Mouse (Mus musculus) forebrain, postnatal 0 days (tissue): ENCODE results near the gene Nudt13. TPM values are rescaled to one million over a fixed set of nuclear protein-coding genes. Genes with fewer than 3 reads are reported as not detected.

ENCODE experiments used
- ATAC-seq: fragments of 200-750 bp; cut with Nextera tagmentation; 2 replicates; pipeline ENCODE4 v1.8.0; 2017; ENCODE audit warnings: mild to moderate bottlenecking, moderate library complexity
- DNase-seq: peaks from one replicate; pipeline ENCODE4 v3.0.0-alpha.2; 2015
- H3K27ac ChIP-seq: fragments of 300-500 bp; sonication (generic); 2 replicates; pipeline ENCODE4 v1.5.1; 2014; ENCODE audit warnings: low read depth, mild to moderate bottlenecking, antibody characterized with exemption, low read length, moderate library complexity, mixed read lengths
- H3K27me3 ChIP-seq: fragments of 300-500 bp; sonication (generic); 2 replicates; pipeline ENCODE4 v1.6.1; 2014; ENCODE audit warnings: mild to moderate bottlenecking, low read length, mixed read lengths; ENCODE audit not compliant: insufficient read depth
- H3K36me3 ChIP-seq: fragments of 300-500 bp; sonication (generic); 2 replicates; pipeline ENCODE4 v1.6.1; 2014; ENCODE audit warnings: mild to moderate bottlenecking, moderate library complexity; ENCODE audit not compliant: insufficient read depth
- H3K4me1 ChIP-seq: fragments of 300-500 bp; sonication (generic); 2 replicates; pipeline ENCODE4 v1.6.1; 2014; ENCODE audit warnings: antibody characterized with exemption; ENCODE audit not compliant: insufficient read depth
- H3K4me2 ChIP-seq: fragments of 300-500 bp; sonication (generic); 2 replicates; pipeline ENCODE4 v1.6.1; 2014; ENCODE audit warnings: low read depth, mild to moderate bottlenecking, moderate library complexity
- H3K4me3 ChIP-seq: fragments of 300-500 bp; sonication (generic); 2 replicates; pipeline ENCODE4 v1.5.1; 2014; ENCODE audit warnings: low read depth, low read length, mixed read lengths
- H3K9ac ChIP-seq: fragments of 300-500 bp; sonication (generic); 2 replicates; pipeline ENCODE4 v1.6.1; 2014; ENCODE audit warnings: mild to moderate bottlenecking
- H3K9me3 ChIP-seq: fragments of 300-500 bp; sonication (generic); 2 replicates; pipeline ENCODE4 v1.6.1; 2016; ENCODE audit warnings: low read length
- CTCF ChIP-seq: sonication (generic); IDR thresholded peaks from 2 replicates; pipeline ENCODE4 v1.5.1; 2016; ENCODE audit warnings: antibody characterized with exemption, control low read depth, low read depth
- WGBS: fragments of 180-500 bp; shearing (Covaris S2); extraction: QIAGEN DNeasy Blood & Tissue Kit; methylation state at CpG from one replicate; pipeline ENCODE4 v1.1.7; 2014; 5-methylcytosine and 5-hydroxymethylcytosine counted together
- polyA plus RNA-seq: library from polyadenylated mRNA; unstranded; fragments of >200 nt; fragmentation: Nextera tagmentation; extraction: Ambion mirVana; gene quantifications from 2 replicates; pipeline ENCODE4 v1.2.1, GENCODE M21; 2015
- total RNA-seq: library from RNA; depleted of rRNA; stranded (reverse); fragments of >200 nt; gene quantifications from 2 replicates; pipeline ENCODE4 v1.2.3, GENCODE M21; 2014; rRNA removed

Nudt13 gene
- total RNA-seq (23.5 and 26.0 TPM in 2 replicates), polyA plus RNA-seq (10.7 and 13.5 TPM in 2 replicates)

DNA sequence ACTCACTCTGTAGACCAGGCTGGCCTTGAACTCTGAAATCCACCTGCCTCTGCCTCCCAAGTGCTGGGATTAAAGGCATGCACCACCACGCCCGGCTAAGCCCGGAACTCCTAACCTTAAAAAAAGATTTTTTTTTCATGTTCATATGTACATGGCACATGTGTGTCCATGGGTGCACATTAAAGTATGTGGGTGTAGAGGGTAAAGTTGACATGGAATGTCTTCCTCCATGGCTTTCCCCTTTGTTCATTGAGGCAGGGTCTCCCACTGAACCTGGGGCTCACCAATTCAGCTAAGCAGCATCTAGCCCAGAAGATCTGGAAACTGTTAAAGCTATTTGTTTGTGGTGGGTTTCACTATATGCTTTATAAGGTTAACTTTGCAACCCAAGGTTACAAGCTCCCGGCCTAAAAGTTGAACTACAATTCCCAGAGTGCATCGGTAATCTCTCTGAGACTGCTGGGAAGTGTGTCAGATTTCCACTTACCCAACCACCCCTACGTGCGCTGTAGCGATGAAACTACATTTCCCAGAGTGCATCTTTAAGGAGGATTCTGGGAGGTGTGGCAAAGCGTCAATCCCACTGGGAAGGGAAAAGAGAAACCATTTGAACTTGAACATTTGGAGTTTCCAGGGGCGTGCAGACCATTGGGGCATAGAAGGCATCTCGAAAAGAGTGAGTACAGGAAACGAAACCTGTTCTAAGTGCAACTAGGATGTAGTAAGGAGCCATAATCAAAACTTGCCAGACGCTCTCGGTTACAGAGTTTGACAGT is at the start of gene Nudt13:
Gene Nudt13, plus strand, starts transcription at position 581 of the 776 bp plus-strand sequence.
- H3K9ac ChIP-seq: peak within 1 kb of the TSS; percentile 45
- ATAC-seq: peak; percentile 100
- peaks cover 5% of the 10 kb centered on the region; the same call in 1 of the 2 replicates for H3K4me1 ChIP-seq
- no peaks in the 10 kb centered on the region for H3K36me3 ChIP-seq
- no peak within 1 kb of the TSS for H3K27ac ChIP-seq
- WGBS: 23% methylated on average over 14 of the region's 14 CpGs
- H3K9me3 ChIP-seq: no peaks in the 10 kb centered on the region
- H3K4me2 ChIP-seq: peak within 1 kb of the TSS; percentile 54
- no peaks in the 10 kb centered on the region for H3K27me3 ChIP-seq
- H3K4me3 ChIP-seq: peak within 1 kb of the TSS; percentile 62
- TF ChIP-seq CTCF: no peak
- peak; percentile 93 for DNase-seq

GRCm38 (mm10) chr14:20245318-20245717 is 49.2 kb upstream of the Nudt13 start:
- WGBS: 57% methylated on average over 2 of the region's 2 CpGs
- DNase-seq (no peak), ATAC-seq (no peak)
- H3K4me2 ChIP-seq: no peak overlapping the region
- no peak overlapping the region for H3K27ac ChIP-seq
- H3K9me3 ChIP-seq: no peaks in the 10 kb centered on the region
- H3K4me3 ChIP-seq: no peak overlapping the region
- H3K27me3 ChIP-seq: no peaks in the 10 kb centered on the region
- TF ChIP-seq CTCF: no peak
- H3K4me1 ChIP-seq: no peaks in the 10 kb centered on the region
- no peak overlapping the region for H3K9ac ChIP-seq
- H3K36me3 ChIP-seq: no peaks in the 10 kb centered on the region

DNA sequence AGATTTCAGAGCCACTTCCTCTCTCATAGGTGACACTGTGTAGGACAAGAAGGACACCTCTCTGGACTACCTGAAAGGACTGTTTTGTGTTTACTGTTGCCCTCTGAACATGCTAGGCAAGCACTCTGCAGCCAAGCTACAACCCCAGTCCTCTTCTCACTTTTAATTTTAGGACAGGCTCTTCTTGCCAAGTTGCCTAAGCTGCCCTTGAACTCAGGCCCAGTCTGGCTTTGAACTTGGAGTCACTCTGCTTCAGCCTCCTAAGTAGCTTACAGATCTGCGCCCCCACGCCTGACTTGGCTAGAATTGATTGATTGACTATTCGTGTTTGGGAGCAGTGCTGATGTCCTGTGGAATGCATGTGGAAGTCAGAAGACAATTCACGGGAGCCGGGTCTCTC is 48.6 kb upstream of the Nudt13 start:
- DNase-seq: no peak

GRCm38 (mm10) chr14:20246811-20247266 is 47.7 kb upstream of the Nudt13 start:
- Histone ChIP-seq H3K4me1 (no peaks in the 10 kb centered on the region), H3K4me3 (no peak overlapping the region), H3K27me3 (no peaks in the 10 kb centered on the region), H3K27ac (no peak overlapping the region), H3K9me3 (no peaks in the 10 kb centered on the region), H3K4me2 (no peak overlapping the region), H3K9ac (no peak overlapping the region), H3K36me3 (no peaks in the 10 kb centered on the region)
- no peak for DNase-seq
- no peak for TF ChIP-seq CTCF
- no peak for ATAC-seq
- WGBS: 87% methylated on average over 11 of the region's 11 CpGs

More for the DNA sequence above, 48.6 kb upstream of the Nudt13 start:
- Histone ChIP-seq H3K4me2 (no peak overlapping the region), H3K9me3 (no peaks in the 10 kb centered on the region), H3K27me3 (no peaks in the 10 kb centered on the region), H3K27ac (no peak overlapping the region), H3K36me3 (no peaks in the 10 kb centered on the region), H3K4me3 (no peak overlapping the region), H3K9ac (no peak overlapping the region), H3K4me1 (no peaks in the 10 kb centered on the region)
- no peak for TF ChIP-seq CTCF
- 79% methylated on average over 5 of the region's 5 CpGs for WGBS
- no peak for ATAC-seq

DNA sequence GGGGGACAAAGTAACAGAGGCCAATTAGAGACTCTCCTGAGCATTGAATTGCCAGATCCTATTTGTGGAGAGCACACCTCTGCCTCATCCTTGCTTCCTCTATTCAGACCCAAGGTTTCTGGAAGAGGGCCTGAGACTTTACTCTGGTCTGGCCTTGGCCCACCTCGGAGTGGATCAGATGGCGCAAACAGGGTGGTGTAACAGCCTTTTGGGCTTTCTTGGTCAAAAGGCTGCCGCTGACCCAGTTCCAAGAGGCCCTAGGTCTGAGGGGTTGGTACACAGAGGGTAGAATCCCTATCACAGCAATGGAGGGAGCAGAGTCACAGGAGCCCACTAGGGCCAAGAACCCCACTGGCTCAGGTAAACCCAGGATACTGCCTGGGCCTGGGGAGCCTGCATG is 46.5 kb upstream of the Nudt13 start:
- no peak overlapping the region for H3K4me3 ChIP-seq
- H3K4me2 ChIP-seq: no peak overlapping the region
- H3K4me1 ChIP-seq: no peaks in the 10 kb centered on the region
- no peak for ATAC-seq
- no peaks in the 10 kb centered on the region for H3K27me3 ChIP-seq
- no peak overlapping the region for H3K9ac ChIP-seq
- H3K9me3 ChIP-seq: no peaks in the 10 kb centered on the region
- DNase-seq: no peak
- no peaks in the 10 kb centered on the region for H3K36me3 ChIP-seq
- no peak for TF ChIP-seq CTCF
- no peak overlapping the region for H3K27ac ChIP-seq
- WGBS: 94% methylated on average over 3 of the region's 3 CpGs

DNA sequence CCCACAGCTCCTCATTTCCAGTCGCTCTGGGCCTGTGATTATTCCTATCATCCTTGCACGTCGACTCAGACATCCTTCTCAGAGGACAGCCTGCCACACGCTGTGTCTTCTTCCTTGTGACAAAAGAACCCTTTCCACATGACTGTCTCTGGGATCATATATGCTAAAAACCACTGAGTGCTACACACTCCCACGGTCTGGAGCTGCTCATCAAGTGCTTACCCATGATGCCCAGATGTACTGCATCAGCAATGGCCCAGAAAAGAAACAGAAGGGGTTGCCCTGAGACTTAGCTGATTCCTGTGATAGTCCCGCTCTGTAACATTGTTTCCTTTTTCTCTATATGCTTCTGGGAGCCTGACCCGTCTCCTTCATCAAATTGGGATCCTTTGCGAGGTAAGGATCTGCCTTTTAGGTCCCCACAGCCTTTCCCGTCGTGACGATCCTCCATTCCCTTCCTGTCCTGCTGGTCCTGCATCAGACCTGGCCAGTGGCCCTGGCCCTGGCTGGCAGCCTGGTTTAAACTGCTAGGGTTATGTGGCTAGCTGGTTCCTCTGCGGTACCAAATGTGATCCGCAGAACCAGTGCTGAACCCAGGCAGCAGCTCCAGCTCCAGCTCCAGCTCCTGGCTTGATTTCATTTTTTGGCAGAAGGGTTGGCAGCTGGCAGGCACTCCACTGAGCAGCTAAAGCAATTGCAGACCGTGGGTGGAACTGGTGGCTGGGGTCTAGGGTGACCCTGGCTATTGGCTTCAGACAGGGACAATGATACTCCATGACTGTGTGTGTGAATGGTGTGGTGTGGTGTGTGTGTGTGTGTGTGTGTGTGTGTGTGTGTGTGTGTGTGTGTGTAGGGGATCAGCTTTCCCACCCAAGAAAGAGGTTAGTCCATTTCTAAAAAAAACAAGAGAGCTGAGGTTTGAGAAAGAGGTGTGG is 44.0 kb upstream of the Nudt13 start:
- H3K27me3 ChIP-seq: no peaks in the 10 kb centered on the region
- no peak overlapping the region for H3K27ac ChIP-seq
- DNase-seq: peak; percentile 27
- no peak overlapping the region for H3K9ac ChIP-seq
- no peaks in the 10 kb centered on the region for H3K9me3 ChIP-seq
- ATAC-seq: peak; percentile 53
- H3K4me1 ChIP-seq: no peaks in the 10 kb centered on the region
- TF ChIP-seq CTCF: no peak
- H3K4me2 ChIP-seq: no peak overlapping the region
- WGBS: 61% methylated on average over 14 of the region's 14 CpGs
- no peak overlapping the region for H3K4me3 ChIP-seq
- H3K36me3 ChIP-seq: no peaks in the 10 kb centered on the region
